Mouse (Mus musculus) MEL-GATA-1-ER (cell line): ENCODE measurements around the gene Gm14226.
"Not testable (repeated sequence)": the region's sequence is repeated elsewhere in the genome, so short reads cannot be mapped to it uniquely, and the experiment has no call there.

ENCODE experiments used
- DNase-seq: peaks from one replicate; pipeline ENCODE4 v3.0.0-alpha.2; 2012; ENCODE audit warnings: low read depth; ENCODE audit errors: extremely low read depth

Gm14226 gene

GRCm38 (mm10) chr2:155018251-155018755, at the start of gene Gm14226:
Gene Gm14226 (plus strand): TSS chr2:155018266.
- DNase-seq: not testable (repeated sequence)

DNA sequence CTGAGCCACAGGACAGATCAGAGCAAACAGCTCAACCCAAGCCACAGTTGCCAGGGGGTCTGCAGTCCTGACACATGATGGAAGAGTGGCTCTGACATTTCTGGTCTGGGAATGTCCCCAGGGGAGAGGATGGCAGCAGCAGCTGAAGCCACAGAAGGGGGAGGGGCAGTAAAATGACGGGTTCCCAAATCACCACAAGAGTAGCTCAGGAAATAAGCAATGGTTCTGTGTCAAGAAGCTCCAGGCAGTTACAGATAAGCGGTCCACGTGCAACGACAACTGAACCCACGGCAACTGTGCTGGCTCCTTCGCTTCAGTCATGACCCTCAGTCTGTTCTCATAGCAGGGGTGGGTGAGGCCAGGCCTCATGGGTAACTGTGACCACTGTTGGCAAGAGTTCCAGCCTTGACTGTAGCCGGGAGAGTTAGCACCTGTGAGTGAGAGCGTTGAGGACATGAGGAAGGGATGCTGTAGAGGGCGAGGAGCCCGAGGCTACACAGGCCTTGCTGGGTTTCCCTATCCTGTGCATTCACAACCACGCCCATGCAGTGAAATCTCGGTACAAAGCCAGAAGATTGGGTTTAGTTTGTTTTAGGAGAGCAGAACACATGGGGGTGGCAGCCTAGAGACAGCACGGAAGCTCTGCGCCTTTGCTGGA, 48.2 kb upstream of the Gm14226 start:
- DNase-seq: not testable (repeated sequence)

GRCm38 (mm10) chr2:154971919-154972692, 46.0 kb upstream of the Gm14226 start:
- DNase-seq: no peak

- DNase-seq: no peak
Observed at GRCm38 (mm10) chr2:154972981-154973380, 45.1 kb upstream of the Gm14226 start.

DNA sequence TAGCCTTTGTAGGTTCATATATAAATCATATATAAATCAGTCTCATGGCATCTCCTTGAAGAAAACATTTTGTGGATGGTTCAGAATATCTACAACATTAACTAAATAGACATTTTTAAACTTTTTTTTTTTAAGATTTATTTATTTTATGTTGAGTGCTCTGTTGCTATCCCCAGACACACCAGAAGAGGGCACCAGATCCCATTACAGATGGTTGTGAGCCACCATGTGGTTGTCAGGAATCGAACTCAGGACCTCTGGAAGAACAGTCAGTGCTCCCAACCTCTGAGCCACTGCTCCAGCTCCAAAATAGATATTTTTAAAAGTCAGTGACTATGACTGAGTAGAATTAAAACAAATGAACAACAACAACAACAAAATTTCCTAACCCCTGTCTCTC, 31.5 kb upstream of the Gm14226 start:
- DNase-seq: no peak

GRCm38 (mm10) chr2:154991411-154991810, 26.7 kb upstream of the Gm14226 start:
- no peak for DNase-seq

DNA sequence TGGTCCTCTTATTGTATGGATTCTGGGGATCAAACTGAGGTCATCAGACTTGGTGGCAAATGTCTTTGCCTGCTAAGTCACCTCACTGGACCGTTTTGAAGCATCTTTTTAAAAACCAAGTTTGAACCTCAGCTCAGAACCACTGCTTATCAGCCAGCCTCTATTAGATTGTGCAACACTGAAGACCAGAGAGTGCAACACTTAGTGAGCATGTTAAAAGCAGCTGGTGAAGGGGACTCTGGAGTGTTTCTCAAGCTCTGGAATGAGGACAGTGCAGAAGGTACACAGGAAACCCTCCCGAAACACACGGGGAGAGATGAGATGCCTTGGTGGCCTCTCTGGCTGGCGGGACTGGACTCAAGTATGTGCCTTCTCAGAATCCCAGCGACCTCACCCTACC, 26.0 kb upstream of the Gm14226 start:
- DNase-seq: no peak

DNA sequence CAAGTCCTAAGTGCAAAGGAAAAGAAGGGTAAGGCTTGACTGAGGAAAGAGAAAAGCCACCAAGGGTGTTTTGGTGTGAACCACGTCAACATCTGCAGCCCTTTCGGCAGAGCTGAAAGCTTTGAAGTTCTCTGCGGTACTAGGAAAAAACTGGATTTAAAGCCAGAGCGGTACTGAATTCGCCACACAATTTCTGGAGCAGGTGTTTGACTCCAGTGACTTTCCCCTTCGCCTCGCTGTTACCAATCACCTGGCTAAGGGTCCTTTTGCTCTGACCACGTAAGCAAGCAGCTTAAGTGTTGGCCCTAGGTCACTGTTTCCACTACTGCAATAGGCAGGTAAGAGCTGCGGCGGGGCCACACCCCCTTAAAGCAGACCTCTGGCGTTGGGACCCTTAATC, 12.6 kb upstream of the Gm14226 start:
- no peak for DNase-seq

GRCm38 (mm10) chr2:155011086-155011656, 6.9 kb upstream of the Gm14226 start:
- peak; percentile 52 for DNase-seq

DNA sequence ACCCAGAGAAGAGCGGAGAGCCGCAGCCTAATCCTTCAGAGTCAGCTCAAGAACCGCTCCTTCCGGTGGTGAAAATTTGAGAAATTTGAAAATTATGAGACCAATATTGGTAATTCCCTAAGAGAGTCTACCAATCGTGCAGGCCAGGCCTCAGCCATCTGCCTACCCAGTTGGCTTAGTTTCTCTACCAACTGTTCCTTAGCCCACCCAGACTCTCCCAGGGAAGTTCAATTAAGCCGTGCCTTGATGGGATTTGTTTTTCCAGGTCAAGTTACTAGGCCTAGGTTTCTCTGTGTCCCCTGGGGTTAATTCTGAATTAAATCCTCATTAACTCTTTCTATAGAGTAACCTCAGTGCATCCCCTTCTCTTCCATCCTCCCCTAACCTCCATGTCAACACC, 5.1 kb upstream of the Gm14226 start:
- DNase-seq: no peak

- not testable (repeated sequence) for DNase-seq
Observed at GRCm38 (mm10) chr2:155016751-155017150, 1.3 kb upstream of the Gm14226 start.

DNA sequence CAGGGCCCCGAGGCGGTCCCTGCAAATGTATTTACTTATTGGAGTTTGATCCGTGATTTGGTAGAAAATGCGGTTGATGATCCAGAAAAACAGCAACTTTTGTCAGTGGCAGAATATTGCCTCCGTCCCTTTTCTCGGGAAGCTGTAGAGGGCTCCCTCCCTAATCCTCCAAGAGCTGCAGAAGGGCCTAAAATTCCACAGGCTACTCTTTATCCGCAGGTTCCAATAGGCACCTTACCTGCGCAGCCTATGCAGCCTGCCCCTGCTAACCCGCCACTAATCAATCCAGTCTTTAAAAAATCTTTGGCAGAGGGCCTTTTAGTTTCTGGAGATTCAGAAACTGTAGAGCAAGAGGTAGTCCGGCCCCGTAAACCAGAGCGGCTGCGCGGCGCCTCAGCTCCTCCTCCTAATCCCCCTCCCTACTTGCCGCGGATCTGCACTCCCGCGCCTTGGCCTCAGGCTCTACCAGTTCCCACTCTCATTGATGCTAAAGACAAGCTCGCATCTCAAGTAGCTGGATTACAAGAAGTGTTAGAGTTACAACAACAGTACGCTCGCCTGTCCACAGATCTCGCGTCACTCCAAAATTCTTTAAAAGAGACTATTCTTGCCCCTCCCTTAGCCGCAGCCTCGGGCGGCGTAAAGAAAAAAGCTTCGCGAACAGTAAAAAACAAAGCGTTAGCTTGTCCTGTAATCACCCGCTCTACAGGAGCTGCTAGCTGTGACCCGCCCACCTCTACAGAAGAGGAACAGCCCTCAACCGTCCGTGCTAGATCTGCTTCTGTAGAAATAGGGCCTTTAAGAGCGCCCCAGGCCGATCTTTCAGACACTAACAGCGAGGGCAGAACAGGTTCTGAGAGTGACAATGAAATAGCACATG, 936 bp downstream of the Gm14226 start:
- DNase-seq: peak; percentile 91

- DNase-seq: peak; percentile 67
Observed at GRCm38 (mm10) chr2:155019673-155020072, 1.6 kb downstream of the Gm14226 start.

DNA sequence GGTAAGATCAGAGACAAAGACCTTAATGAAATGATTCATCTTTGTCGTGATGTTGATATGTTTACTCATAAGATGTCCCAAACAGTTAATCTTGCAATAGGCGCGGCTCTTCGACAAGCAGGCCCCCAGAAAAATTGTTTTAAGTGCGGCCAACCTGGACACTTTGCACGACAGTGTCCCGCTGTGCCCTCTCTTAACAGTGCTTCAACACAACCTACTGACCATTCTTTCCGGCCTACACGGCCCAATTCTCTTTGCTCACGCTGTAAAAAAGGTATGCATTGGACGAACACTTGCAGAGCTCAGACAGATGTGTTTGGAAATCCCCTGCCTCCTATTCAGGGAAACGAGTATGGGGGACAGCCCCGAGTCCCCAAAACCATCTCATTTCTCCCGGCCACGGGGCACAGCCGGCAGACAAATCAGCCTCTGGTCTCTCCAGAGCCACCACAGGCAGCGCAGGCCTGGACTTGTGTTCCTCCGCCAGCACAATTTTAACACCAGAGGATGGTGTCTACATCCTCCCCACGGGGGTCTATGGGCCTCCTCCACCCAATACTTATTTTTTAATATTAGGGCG, 2.3 kb downstream of the Gm14226 start:
- not testable (repeated sequence) for DNase-seq

- no peak for DNase-seq
Observed at GRCm38 (mm10) chr2:155030831-155031230, 12.8 kb downstream of the Gm14226 start.

GRCm38 (mm10) chr2:155032938-155033710, 15.1 kb downstream of the Gm14226 start:
- DNase-seq: no peak

- DNase-seq: no peak
Observed at GRCm38 (mm10) chr2:155039956-155040355, 21.9 kb downstream of the Gm14226 start.

DNA sequence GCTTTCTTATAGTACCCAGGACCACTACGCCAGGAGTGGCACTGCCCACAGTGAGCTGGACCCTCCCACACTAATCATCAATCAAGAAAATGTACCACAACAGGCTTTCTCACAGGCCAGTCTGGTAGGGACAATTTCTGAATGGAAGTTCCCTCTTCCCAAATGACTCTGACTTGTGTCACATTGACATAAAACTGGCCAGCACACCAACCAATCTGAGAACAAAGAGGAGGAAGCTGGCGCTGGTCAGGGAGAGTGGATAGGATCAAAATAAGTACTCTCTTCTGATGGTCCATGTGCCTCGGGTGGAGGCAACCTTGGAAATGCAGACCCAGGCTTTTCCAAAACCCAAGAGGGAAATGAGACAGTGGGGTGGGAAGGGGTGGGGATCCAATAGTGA, 26.5 kb downstream of the Gm14226 start:
- no peak for DNase-seq

GRCm38 (mm10) chr2:155045075-155045474, 27.0 kb downstream of the Gm14226 start:
- DNase-seq: no peak

- no peak for DNase-seq
Observed at GRCm38 (mm10) chr2:155046803-155047202, 28.7 kb downstream of the Gm14226 start.
